Mouse (Mus musculus) C2C12 (cell line): ENCODE results near the gene Pard6b. TPM values are rescaled to one million over a fixed set of nuclear protein-coding genes. Genes with fewer than 3 reads are reported as not detected.

Experiments used
- H3K27me3 ChIP-seq: one replicate; pipeline ENCODE4 v1.6.1; 2011; ENCODE audit not compliant: control insufficient read depth, insufficient read depth, insufficient read length
- H3K36me3 ChIP-seq: one replicate; pipeline ENCODE4 v1.6.1; 2011; ENCODE audit not compliant: control insufficient read depth, insufficient read depth
- H3K4me3 ChIP-seq: one replicate; pipeline ENCODE4 v1.5.1; 2011; ENCODE audit warnings: mild to moderate bottlenecking, control low read depth; ENCODE audit not compliant: poor library complexity, insufficient read depth, severe bottlenecking
- H3K79me2 ChIP-seq: one replicate; pipeline ENCODE4 v1.6.1; 2011; ENCODE audit not compliant: control insufficient read depth, insufficient read depth
- H3K79me3 ChIP-seq: one replicate; pipeline ENCODE4 v1.6.1; 2011; ENCODE audit warnings: low read depth, control low read depth
- H3ac ChIP-seq: one replicate; pipeline ENCODE3; 2011; ENCODE audit warnings: low read depth; ENCODE audit not compliant: control insufficient read depth, insufficient read length
- CEBPB ChIP-seq: IDR thresholded peaks from one replicate; pipeline ENCODE4 v1.6.1; 2011; ENCODE audit warnings: low read depth, mild to moderate bottlenecking, control low read depth, moderate library complexity
- CTCF ChIP-seq: IDR thresholded peaks from one replicate; pipeline ENCODE4 v1.5.1; 2011; ENCODE audit not compliant: control insufficient read depth, insufficient read depth, insufficient read length
- FOSL1 ChIP-seq: IDR thresholded peaks from one replicate; pipeline ENCODE4 v1.8.0; 2011; ENCODE audit warnings: mild to moderate bottlenecking, low read length; ENCODE audit not compliant: poor library complexity, insufficient read depth, severe bottlenecking
- MAX ChIP-seq: IDR thresholded peaks from one replicate; pipeline ENCODE4 v1.6.1; 2011; ENCODE audit warnings: mild to moderate bottlenecking, control low read depth
- MYOD1 ChIP-seq: IDR thresholded peaks from one replicate; pipeline ENCODE4 v1.6.1; 2011; ENCODE audit warnings: low read depth; ENCODE audit not compliant: control insufficient read depth, insufficient read length
- MYOG ChIP-seq: IDR thresholded peaks from one replicate; pipeline ENCODE4 v1.6.1; 2011; ENCODE audit not compliant: control insufficient read depth, insufficient read length; ENCODE audit errors: extremely low read depth
- USF1 ChIP-seq: IDR thresholded peaks from one replicate; pipeline ENCODE4 v1.6.1; 2011; ENCODE audit warnings: low read depth, mild to moderate bottlenecking, control low read depth, moderate library complexity
- polyA plus RNA-seq: library from polyadenylated mRNA; unstranded; fragments of >200 nt; fragmentation: generic; extraction: Trizol; gene quantifications from one replicate; pipeline ENCODE4 v1.2.1, GENCODE M21; 2012; ENCODE audit warnings: missing spikeins

The Pard6b gene
- polyA plus RNA-seq, 1 experiment = 0.33 TPM

- TF ChIP-seq CEBPB (no peak), USF1 (no peak)
These were observed 47.0 kb downstream of the Pard6b start for GRCm38 (mm10) chr2:168127767-168128166.

GRCm38 (mm10) chr2:168128211-168128859 lies 47.5 kb downstream of the Pard6b start:
- H3K79me2 ChIP-seq = no peaks in the 10 kb centered on the region
- peak; percentile 33 for TF ChIP-seq CTCF
- TF ChIP-seq CEBPB = no peak
- TF ChIP-seq FOSL1 = no peak
- H3ac ChIP-seq = no peak overlapping the region
- H3K36me3 ChIP-seq = no peaks in the 10 kb centered on the region
- no peaks in the 10 kb centered on the region for H3K79me3 ChIP-seq
- no peaks in the 10 kb centered on the region for H3K27me3 ChIP-seq
- no peak overlapping the region for H3K4me3 ChIP-seq

More at GRCm38 (mm10) chr2:168127767-168128166, 47.0 kb downstream of the Pard6b start:
- Histone ChIP-seq H3K79me2 (no peaks in the 10 kb centered on the region), H3ac (no peak overlapping the region), H3K36me3 (no peaks in the 10 kb centered on the region), H3K79me3 (no peaks in the 10 kb centered on the region), H3K27me3 (no peaks in the 10 kb centered on the region), H3K4me3 (no peak overlapping the region)

GRCm38 (mm10) chr2:168130046-168130445 lies 49.2 kb downstream of the Pard6b start:
- H3K4me3 ChIP-seq = no peak overlapping the region

GRCm38 (mm10) chr2:168137161-168137560 lies 56.4 kb downstream of the Pard6b start:
- Histone ChIP-seq H3K79me2 (no peaks in the 10 kb centered on the region), H3K36me3 (no peaks in the 10 kb centered on the region), H3K79me3 (no peaks in the 10 kb centered on the region), H3ac (no peak overlapping the region), H3K4me3 (no peak overlapping the region), H3K27me3 (peaks cover 10% of the 10 kb centered on the region)
- TF ChIP-seq USF1 = no peak
- TF ChIP-seq MYOG = no peak
- TF ChIP-seq CEBPB = no peak
- TF ChIP-seq FOSL1 = no peak
- TF ChIP-seq MYOD1 = no peak
- TF ChIP-seq CTCF = no peak
- TF ChIP-seq MAX = no peak

More at GRCm38 (mm10) chr2:168130046-168130445, 49.2 kb downstream of the Pard6b start:
- Histone ChIP-seq H3K79me3 (no peaks in the 10 kb centered on the region), H3ac (no peak overlapping the region), H3K36me3 (no peaks in the 10 kb centered on the region), H3K79me2 (no peaks in the 10 kb centered on the region), H3K27me3 (peaks cover 5% of the 10 kb centered on the region)
- no peak for TF ChIP-seq MYOD1
- TF ChIP-seq MAX = no peak
- TF ChIP-seq CEBPB = no peak
- no peak for TF ChIP-seq MYOG
- no peak for TF ChIP-seq FOSL1
- no peak for TF ChIP-seq CTCF
- no peak for TF ChIP-seq USF1

GRCm38 (mm10) chr2:168143794-168144193 lies 63.0 kb downstream of the Pard6b start:
- Histone ChIP-seq H3K79me2 (no peaks in the 10 kb centered on the region), H3K36me3 (no peaks in the 10 kb centered on the region), H3K4me3 (no peak overlapping the region), H3ac (no peak overlapping the region), H3K79me3 (no peaks in the 10 kb centered on the region), H3K27me3 (no peaks in the 10 kb centered on the region)
- TF ChIP-seq MYOG (no peak), FOSL1 (no peak), USF1 (no peak), CEBPB (no peak), CTCF (no peak), MYOD1 (no peak), MAX (no peak)

GRCm38 (mm10) chr2:168145437-168145836 lies 64.6 kb downstream of the Pard6b start:
- Histone ChIP-seq H3K4me3 (no peak overlapping the region), H3K27me3 (no peaks in the 10 kb centered on the region), H3ac (no peak overlapping the region), H3K79me2 (no peaks in the 10 kb centered on the region), H3K36me3 (no peaks in the 10 kb centered on the region), H3K79me3 (no peaks in the 10 kb centered on the region)
- TF ChIP-seq CEBPB (no peak), CTCF (no peak), MYOG (no peak), MYOD1 (no peak), USF1 (no peak), FOSL1 (no peak), MAX (no peak)
